Mouse (Mus musculus): ENCODE measurements around the gene Ccrl2. TPM values are rescaled to one million over a fixed set of nuclear protein-coding genes. Genes with fewer than 3 reads are reported as not detected.

Gene Ccrl2
- total RNA-seq, 2 experiments from 2014 or later = 3.4 to 4.8 TPM

- DNase-seq = no peak
Observed at GRCm38 (mm10) chr9:111062840-111063239, 5.5 kb upstream of the Ccrl2 start.

GRCm38 (mm10) chr9:111058943-111059556, 1.7 kb upstream of the Ccrl2 start:
- DNase-seq = no peak

- DNase-seq = no peak
Observed at GRCm38 (mm10) chr9:111057544-111058370, 438 bp upstream of the Ccrl2 start.

- DNase-seq = no peak
Observed at GRCm38 (mm10) chr9:111056519-111056797, 861 bp downstream of the Ccrl2 start.

GRCm38 (mm10) chr9:111055800-111056518, 1.4 kb downstream of the Ccrl2 start:
- no peak for DNase-seq

- no peak for DNase-seq
Observed at GRCm38 (mm10) chr9:111054923-111055322, 2.4 kb downstream of the Ccrl2 start.

GRCm38 (mm10) chr9:111048452-111048851, 8.9 kb downstream of the Ccrl2 start:
- no peak for DNase-seq

GRCm38 (mm10) chr9:111047266-111047665, 10.1 kb downstream of the Ccrl2 start:
- DNase-seq = no peak

- DNase-seq = no peak
Observed at GRCm38 (mm10) chr9:111046222-111046621, 11.1 kb downstream of the Ccrl2 start.

GRCm38 (mm10) chr9:111042266-111042665, 15.1 kb downstream of the Ccrl2 start:
- peak; percentile 46 for DNase-seq

- peak; percentile 80 for DNase-seq
Observed at GRCm38 (mm10) chr9:111039966-111040365, 17.4 kb downstream of the Ccrl2 start.

GRCm38 (mm10) chr9:111033717-111034116, 23.6 kb downstream of the Ccrl2 start:
- DNase-seq = no peak

- DNase-seq = no peak
Observed at GRCm38 (mm10) chr9:111026791-111027190, 30.5 kb downstream of the Ccrl2 start.

GRCm38 (mm10) chr9:111019022-111019421, 38.3 kb downstream of the Ccrl2 start, which contains the start of gene Ltf:
Gene Ltf, plus strand, starts transcription at chr9:111019271.
- no peak for DNase-seq

GRCm38 (mm10) chr9:111015658-111016057, 41.7 kb downstream of the Ccrl2 start:
- no peak for DNase-seq

GRCm38 (mm10) chr9:111012041-111012440, 45.3 kb downstream of the Ccrl2 start:
- no peak for DNase-seq

- no peak for DNase-seq
Observed at GRCm38 (mm10) chr9:111011550-111011949, 45.8 kb downstream of the Ccrl2 start.

GRCm38 (mm10) chr9:111009763-111010162, 47.6 kb downstream of the Ccrl2 start:
- DNase-seq = no peak

GRCm38 (mm10) chr9:111006544-111006943, 50.8 kb downstream of the Ccrl2 start:
- no peak for DNase-seq

All from adrenal gland, postnatal 10 days (tissue).